Mouse (Mus musculus) heart, postnatal 0 days (tissue): ENCODE results near the gene Ints1. TPM values are rescaled to one million over a fixed set of nuclear protein-coding genes. Genes with fewer than 3 reads are reported as not detected.

Source experiments
- ATAC-seq: fragments of 200-750 bp; cut with Nextera tagmentation; 2 replicates; pipeline ENCODE4 v1.8.0; 2017; ENCODE audit warnings: low read depth, moderate number of reproducible peaks, moderate library complexity; ENCODE audit not compliant: insufficient read depth
- DNase-seq: peaks from one replicate; pipeline ENCODE4 v3.0.0-alpha.2; 2016; ENCODE audit warnings: low spot score
- H3K27ac ChIP-seq: fragments of 300-500 bp; sonication (generic); 2 replicates; pipeline ENCODE4 v1.5.1; 2014; ENCODE audit warnings: low read depth, mild to moderate bottlenecking
- H3K27me3 ChIP-seq: fragments of 300-500 bp; sonication (generic); 2 replicates; pipeline ENCODE4 v1.6.1; 2014; ENCODE audit warnings: low read length, mixed read lengths; ENCODE audit not compliant: control insufficient read depth, insufficient read depth
- H3K36me3 ChIP-seq: fragments of 300-500 bp; sonication (generic); replicated peaks from 2 replicates; pipeline ENCODE4 v1.6.1; 2014; ENCODE audit warnings: low read length, mixed read lengths; ENCODE audit not compliant: control insufficient read depth, insufficient read depth
- H3K4me1 ChIP-seq: fragments of 300-500 bp; sonication (generic); 2 replicates; pipeline ENCODE4 v1.6.1; 2014; ENCODE audit warnings: antibody characterized with exemption; ENCODE audit not compliant: control insufficient read depth, insufficient read depth
- H3K4me2 ChIP-seq: fragments of 300-500 bp; sonication (generic); 2 replicates; pipeline ENCODE4 v1.6.1; 2014; ENCODE audit warnings: low read depth, mild to moderate bottlenecking, low read length, moderate library complexity
- H3K4me3 ChIP-seq: fragments of 300-500 bp; sonication (generic); 2 replicates; pipeline ENCODE4 v1.5.1; 2014; ENCODE audit warnings: low read depth, low read length
- H3K9ac ChIP-seq: fragments of 300-500 bp; sonication (generic); replicated peaks from 2 replicates; pipeline ENCODE4 v1.6.1; 2014; ENCODE audit warnings: low read depth, low read length, mixed read lengths
- H3K9me3 ChIP-seq: fragments of 300-500 bp; sonication (generic); replicated peaks from 2 replicates; pipeline ENCODE4 v1.6.1; 2016; ENCODE audit warnings: low read length; ENCODE audit not compliant: control insufficient read depth
- CTCF ChIP-seq: IDR thresholded peaks from 2 replicates; pipeline ENCODE4 v1.5.1; 2016; ENCODE audit warnings: antibody characterized with exemption, control low read depth, low read depth
- EP300 ChIP-seq: IDR thresholded peaks from 2 replicates; pipeline ENCODE4 v1.6.1; 2016; ENCODE audit warnings: antibody characterized with exemption, low read depth
- WGBS: fragments of 180-500 bp; shearing (Covaris S2); extraction: QIAGEN DNeasy Blood & Tissue Kit; methylation state at CpG from one replicate; pipeline ENCODE4 v1.1.7; 2014; 5-methylcytosine and 5-hydroxymethylcytosine counted together
- polyA plus RNA-seq: library from polyadenylated mRNA; unstranded; fragments of >200 nt; fragmentation: Nextera tagmentation; extraction: Ambion mirVana; gene quantifications from 2 replicates; pipeline ENCODE4 v1.2.1, GENCODE M21; 2015
- total RNA-seq: library from RNA; depleted of rRNA; stranded (reverse); fragments of >200 nt; gene quantifications from 2 replicates; pipeline ENCODE4 v1.2.3, GENCODE M21; 2014; ENCODE audit warnings: low replicate concordance

Gene Ints1
- total and polyA plus RNA-seq, 2 experiments from 2014 or later = 10.6 to 92.0 TPM

- H3K36me3 ChIP-seq = peaks cover 95% of the 10 kb centered on the region
- 87% methylated on average over 8 of the region's 8 CpGs for WGBS
- no peak for ATAC-seq
- DNase-seq = no peak
- H3K4me2 ChIP-seq = no peak overlapping the region
- no peak overlapping the region for H3K9ac ChIP-seq
- H3K9me3 ChIP-seq = no peaks in the 10 kb centered on the region
- no peak overlapping the region for H3K4me3 ChIP-seq
- TF ChIP-seq CTCF (no peak), EP300 (no peak)
- H3K27me3 ChIP-seq = no peaks in the 10 kb centered on the region
- no peak overlapping the region for H3K27ac ChIP-seq
- H3K4me1 ChIP-seq = no peaks in the 10 kb centered on the region
Observed at GRCm38 (mm10) chr5:139768216-139768615, 7.3 kb downstream of the Ints1 start.

DNA sequence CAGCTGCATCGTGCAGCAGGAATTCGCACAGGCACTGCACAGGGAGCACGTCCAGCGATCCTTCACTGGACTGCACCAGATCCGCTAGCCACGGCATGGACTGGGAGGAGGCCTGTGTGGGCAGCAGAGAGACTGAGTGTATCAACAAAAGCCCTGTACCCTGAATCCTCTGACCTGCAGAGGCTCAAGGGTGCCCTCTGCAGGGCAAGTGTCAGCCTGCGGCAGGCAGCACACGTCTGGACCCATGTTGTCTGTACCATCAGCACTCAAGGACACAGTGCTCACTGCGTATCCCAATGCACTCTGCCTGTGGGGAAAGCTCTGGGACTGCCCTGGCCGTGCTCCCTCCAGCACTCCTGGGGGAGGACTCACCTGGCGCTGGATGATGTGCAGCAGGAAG lies 11.2 kb downstream of the Ints1 start:
- DNase-seq = no peak
- H3K36me3 ChIP-seq = peaks cover 100% of the 10 kb centered on the region

GRCm38 (mm10) chr5:139758096-139758495 lies 17.4 kb downstream of the Ints1 start:
- 81% methylated on average over 16 of the region's 16 CpGs for WGBS

More for the DNA sequence above, 11.2 kb downstream of the Ints1 start:
- no peak overlapping the region for H3K27ac ChIP-seq
- no peaks in the 10 kb centered on the region for H3K27me3 ChIP-seq
- TF ChIP-seq CTCF (peak; percentile 43), EP300 (no peak)
- H3K9ac ChIP-seq = no peak overlapping the region
- ATAC-seq = no peak
- no peaks in the 10 kb centered on the region for H3K9me3 ChIP-seq
- H3K4me2 ChIP-seq = no peak overlapping the region
- H3K4me3 ChIP-seq = no peak overlapping the region
- WGBS = 75% methylated on average over 11 of the region's 11 CpGs
- no peaks in the 10 kb centered on the region for H3K4me1 ChIP-seq

DNA sequence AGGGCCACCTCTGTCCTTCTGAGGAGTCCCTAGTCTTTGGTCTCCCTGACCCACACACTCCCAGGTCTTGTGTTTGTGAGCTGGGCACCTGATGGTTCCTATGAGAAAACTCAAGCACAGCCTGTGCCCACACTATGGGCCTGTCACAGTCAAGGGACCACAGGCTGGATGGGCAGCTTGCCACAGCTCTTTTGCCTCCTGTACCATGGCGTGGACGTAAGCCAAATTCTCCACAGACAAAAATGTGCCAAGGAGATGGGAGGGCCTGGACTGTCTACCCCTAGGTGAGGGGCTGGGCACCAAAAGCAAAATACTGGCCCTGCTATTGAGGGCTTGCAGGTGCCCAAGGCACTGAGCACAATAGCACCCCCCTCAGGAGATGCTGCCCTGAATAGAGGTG lies 18.9 kb downstream of the Ints1 start:
- Histone ChIP-seq H3K4me1 (no peaks in the 10 kb centered on the region), H3K4me2 (no peak overlapping the region), H3K36me3 (peaks cover 92% of the 10 kb centered on the region), H3K9ac (no peak overlapping the region), H3K9me3 (no peaks in the 10 kb centered on the region), H3K4me3 (no peak overlapping the region), H3K27ac (no peak overlapping the region), H3K27me3 (no peaks in the 10 kb centered on the region)
- no peak for TF ChIP-seq EP300
- TF ChIP-seq CTCF = no peak
- DNase-seq = no peak
- ATAC-seq = no peak
- 81% methylated on average over 2 of the region's 2 CpGs for WGBS

More at GRCm38 (mm10) chr5:139758096-139758495, 17.4 kb downstream of the Ints1 start:
- Histone ChIP-seq H3K9ac (no peak overlapping the region), H3K27me3 (no peaks in the 10 kb centered on the region), H3K4me3 (no peak overlapping the region), H3K4me1 (no peaks in the 10 kb centered on the region), H3K9me3 (no peaks in the 10 kb centered on the region), H3K4me2 (no peak overlapping the region), H3K36me3 (peaks cover 94% of the 10 kb centered on the region), H3K27ac (no peak overlapping the region)
- DNase-seq (no peak), ATAC-seq (no peak)
- TF ChIP-seq CTCF (no peak), EP300 (no peak)

DNA sequence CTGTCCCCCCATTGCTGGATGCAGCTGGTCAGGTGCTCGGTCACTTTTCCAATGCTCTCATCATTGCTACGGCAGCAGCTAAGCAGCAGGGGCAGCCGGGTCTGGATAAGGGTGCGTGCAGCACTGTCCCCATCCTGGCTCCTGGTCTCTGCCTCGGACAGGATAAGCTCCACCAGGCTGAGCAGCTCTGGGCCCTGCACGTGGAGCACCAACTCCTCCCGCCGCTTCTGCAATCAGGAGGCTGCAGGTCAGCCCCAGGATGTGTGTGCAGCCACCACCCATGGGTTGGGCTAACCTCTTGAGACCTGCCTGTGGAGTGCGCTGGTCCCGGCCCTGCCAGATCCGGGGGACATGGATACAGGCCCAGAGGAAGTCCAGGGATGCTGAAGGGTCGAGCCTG lies 19.3 kb downstream of the Ints1 start:
- no peak for DNase-seq
- H3K4me1 ChIP-seq = no peaks in the 10 kb centered on the region
- TF ChIP-seq CTCF (no peak), EP300 (no peak)
- no peak overlapping the region for H3K4me2 ChIP-seq
- 82% methylated on average over 12 of the region's 12 CpGs for WGBS
- no peak overlapping the region for H3K27ac ChIP-seq
- H3K27me3 ChIP-seq = no peaks in the 10 kb centered on the region
- no peak overlapping the region for H3K4me3 ChIP-seq
- H3K36me3 ChIP-seq = peaks cover 92% of the 10 kb centered on the region
- H3K9ac ChIP-seq = no peak overlapping the region
- no peaks in the 10 kb centered on the region for H3K9me3 ChIP-seq
- no peak for ATAC-seq

GRCm38 (mm10) chr5:139754753-139755152 lies 20.7 kb downstream of the Ints1 start:
- H3K36me3 ChIP-seq = peaks cover 88% of the 10 kb centered on the region
- H3K4me1 ChIP-seq = no peaks in the 10 kb centered on the region
- no peak overlapping the region for H3K4me3 ChIP-seq
- no peak overlapping the region for H3K9ac ChIP-seq
- WGBS = 30% methylated on average over 12 of the region's 12 CpGs
- no peak for TF ChIP-seq EP300
- TF ChIP-seq CTCF = peak; percentile 59
- no peaks in the 10 kb centered on the region for H3K27me3 ChIP-seq
- no peak overlapping the region for H3K4me2 ChIP-seq
- ATAC-seq (no peak), DNase-seq (no peak)
- H3K27ac ChIP-seq = no peak overlapping the region
- H3K9me3 ChIP-seq = no peaks in the 10 kb centered on the region
